Mouse (Mus musculus) liver, embryonic 14.5 days (tissue): Measurements from ENCODE around the gene H2-T23.

Source experiments
- CTCF ChIP-seq: IDR thresholded peaks from 2 replicates; pipeline ENCODE4 v1.5.1; 2016; ENCODE audit warnings: antibody characterized with exemption, low read depth, control low read depth
- EP300 ChIP-seq: IDR thresholded peaks from 2 replicates; pipeline ENCODE4 v1.6.1; 2016; ENCODE audit warnings: antibody characterized with exemption, low read depth

DNA sequence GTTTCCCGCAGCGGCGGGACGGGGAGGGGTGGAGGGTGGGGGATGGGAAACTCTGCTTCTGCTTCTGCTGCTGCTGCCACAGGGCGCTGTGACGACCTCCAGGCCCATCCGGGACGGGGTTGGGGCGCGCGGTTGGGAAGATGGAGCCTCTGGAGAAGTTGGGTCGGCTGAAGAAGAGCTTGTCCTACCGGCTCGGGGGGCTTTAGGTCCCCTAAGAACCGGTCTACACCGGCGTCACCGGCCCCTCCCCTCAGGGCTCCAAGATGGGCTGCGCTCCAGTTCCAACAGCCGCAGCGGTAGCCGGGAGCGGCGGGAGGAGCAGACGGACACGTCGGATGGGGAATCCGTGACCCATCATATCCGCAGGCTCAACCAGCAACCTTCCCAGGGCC lies 52.3 kb downstream of the H2-T23 start:
- TF ChIP-seq EP300 (no peak), CTCF (no peak)
